Mouse (Mus musculus): ENCODE results near the gene Kdm7a. TPM values are rescaled to one million over a fixed set of nuclear protein-coding genes. Genes with fewer than 3 reads are reported as not detected.
A peak's percentile ranks its signal among the peaks of the same experiment; 100 is the strongest.

Gene Kdm7a
- polyA plus RNA-seq (2012; rRNA removed) (4.5 and 6.7 TPM in 2 replicates), polyA plus RNA-seq (2014; fragmentation: Nextera tagmentation; extraction: Ambion mirVana) (9.1 and 11.1 TPM in 2 replicates)

DNA sequence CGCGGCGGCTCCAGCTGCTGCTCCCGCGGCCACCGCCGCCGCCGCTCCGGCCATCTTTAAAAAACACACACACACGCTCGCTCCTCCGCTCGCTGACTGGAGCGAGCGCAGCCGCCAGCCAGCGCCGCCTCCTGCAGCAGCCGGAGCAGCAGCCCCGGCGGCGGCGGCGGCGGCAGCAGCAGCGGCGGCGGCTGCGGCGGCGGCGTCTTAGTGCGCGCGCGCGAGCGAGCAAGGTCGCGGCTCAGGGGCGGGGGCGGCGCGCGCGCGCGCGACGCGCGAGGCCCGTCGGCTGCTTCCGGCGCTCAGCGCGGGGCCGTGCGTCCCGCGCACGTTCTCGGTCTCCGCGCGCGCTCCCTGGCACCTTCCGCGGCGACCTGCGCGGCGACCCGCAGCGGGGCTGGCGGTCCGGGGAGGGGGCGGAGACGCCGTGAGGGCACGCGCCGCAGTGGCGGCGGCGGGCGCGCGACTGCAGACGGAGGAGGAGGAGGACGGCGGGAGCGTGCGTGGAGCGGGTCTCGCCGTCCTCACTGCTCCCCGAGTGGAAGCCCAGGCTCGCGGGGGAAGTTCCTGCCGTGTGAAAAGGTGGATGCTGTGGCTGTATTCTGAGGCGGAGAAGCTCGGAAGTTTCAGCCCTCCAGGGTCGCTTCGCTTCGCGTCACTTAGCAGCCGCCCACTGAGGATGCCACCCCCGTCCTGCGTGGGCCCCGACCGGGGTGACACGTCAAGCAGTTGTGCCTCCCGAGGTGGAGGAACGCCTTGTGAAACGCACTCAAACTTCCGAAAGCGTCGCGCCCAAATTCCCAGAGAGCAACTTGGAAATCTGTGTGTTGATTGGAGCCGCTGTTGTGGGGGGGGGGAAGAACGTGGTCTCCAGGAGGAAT is at the start of gene Kdm7a:
Kdm7a (minus strand) TSS at position 209 of the 881 bp plus-strand sequence.
- Histone ChIP-seq H3K27me3 (ENCODE audit: control insufficient read depth, insufficient read depth, low read length) (no peaks in the 10 kb centered on the region; the same call in 1 of the 2 replicates), H3K36me3 (replicated peaks; ENCODE audit: control insufficient read depth, insufficient read depth, low read depth) (no peaks in the 10 kb centered on the region), H3K4me3 (ENCODE audit: insufficient read depth in 1 of 2, low read depth in 2 of 2, low read length in 2 of 2) (peak within 1 kb of the TSS; percentile 98 to 99), H3K4me1 (replicated peaks; ENCODE audit: control insufficient read depth in 2 of 2, insufficient read depth in 2 of 2, low read length in 1 of 2) (peaks cover 11 to 16% of the 10 kb centered on the region in 2 experiments), H3K27ac (peak within 1 kb of the TSS; percentile 96), H3K4me2 (ENCODE audit: low read depth) (peak within 1 kb of the TSS; percentile 80), H3K9ac (replicated peaks) (peak within 1 kb of the TSS; percentile 97), H3K9me3 (ENCODE audit: control insufficient read depth, low read length) (no peaks in the 10 kb centered on the region)
- TF ChIP-seq CTCF (IDR thresholded peaks at IDR 0.05; ENCODE audit: low read depth) (peak; percentile 26; the same call in 1 of the 2 replicates), EP300 (IDR thresholded peaks at IDR 0.05; ENCODE audit: low read depth) (no peak)
- ATAC-seq (ENCODE audit: insufficient read depth) (peak; percentile 75), DNase-seq (ENCODE audit: low read depth in 3 of 3, low spot score in 3 of 3) (peak; percentile 72 to 79 (median 78))
- under 1% methylated on average over 96 of the region's 124 CpGs for WGBS (ENCODE audit: insufficient replicate concordance)

DNA sequence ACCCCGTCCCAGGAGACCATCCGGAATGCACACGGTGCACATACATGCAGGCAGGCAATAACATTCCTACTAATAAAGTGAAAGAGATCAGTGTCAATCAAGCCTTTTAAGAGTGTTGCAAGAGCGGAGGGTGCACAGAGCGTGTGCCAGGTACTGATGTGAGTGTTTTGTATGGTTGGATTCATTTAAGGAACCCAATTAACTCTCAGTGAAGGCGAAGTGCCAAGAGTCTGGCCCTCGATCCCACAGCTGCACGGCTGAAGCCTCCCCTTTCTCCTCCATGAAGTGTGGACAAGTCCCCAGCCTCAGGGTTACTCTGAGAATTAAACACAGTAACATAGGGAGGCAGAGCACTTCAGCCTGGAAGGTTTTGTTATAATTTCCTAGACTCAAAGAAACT is 48.7 kb upstream of the Kdm7a start:
- H3K4me1 ChIP-seq (replicated peaks; ENCODE audit: control insufficient read depth in 2 of 2, insufficient read depth in 2 of 2, low read length in 1 of 2) = no peaks in the 10 kb centered on the region; a peak in 1 of 4 replicates
- 55% methylated on average over 8 of the region's 8 CpGs for WGBS (ENCODE audit: insufficient replicate concordance)
- H3K36me3 ChIP-seq (replicated peaks; ENCODE audit: control insufficient read depth, insufficient read depth, low read depth) = no peaks in the 10 kb centered on the region
- peaks cover 28% of the 10 kb centered on the region for H3K27me3 ChIP-seq (ENCODE audit: control insufficient read depth, insufficient read depth, low read length)
- H3K27ac ChIP-seq = no peak overlapping the region
- H3K9ac ChIP-seq (replicated peaks) = no peak overlapping the region
- DNase-seq (ENCODE audit: low read depth in 3 of 3, low spot score in 3 of 3) (no peak), ATAC-seq (ENCODE audit: insufficient read depth) (no peak)
- TF ChIP-seq EP300 (IDR thresholded peaks at IDR 0.05; ENCODE audit: low read depth) (no peak), CTCF (IDR thresholded peaks at IDR 0.05; ENCODE audit: low read depth) (no peak)
- H3K4me3 ChIP-seq (ENCODE audit: insufficient read depth in 1 of 2, low read depth in 2 of 2, low read length in 2 of 2) = no peak overlapping the region
- H3K4me2 ChIP-seq (ENCODE audit: low read depth) = no peak overlapping the region
- H3K9me3 ChIP-seq (ENCODE audit: control insufficient read depth, low read length) = no peaks in the 10 kb centered on the region

DNA sequence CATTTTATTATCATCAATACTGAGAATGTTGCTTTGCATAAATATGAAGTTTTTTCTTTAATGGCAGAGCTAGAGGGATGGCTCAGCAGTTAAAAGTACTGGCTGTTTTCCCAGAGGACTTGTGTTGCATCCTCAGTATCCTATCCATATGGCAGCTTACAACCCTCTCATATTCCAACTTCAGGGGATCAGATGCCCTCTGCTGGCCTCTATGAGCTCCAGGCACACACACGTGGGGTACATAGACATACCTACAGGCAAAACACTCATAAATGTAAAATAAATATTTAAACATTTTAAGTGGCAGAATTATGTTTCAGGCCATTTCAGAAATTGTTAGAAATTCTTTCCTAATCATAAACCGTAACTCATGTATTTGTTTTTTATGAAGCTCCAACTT is 43.5 kb upstream of the Kdm7a start:
- no peaks in the 10 kb centered on the region for H3K27me3 ChIP-seq (ENCODE audit: control insufficient read depth, insufficient read depth, low read length)
- H3K4me2 ChIP-seq (ENCODE audit: low read depth) = no peak overlapping the region

DNA sequence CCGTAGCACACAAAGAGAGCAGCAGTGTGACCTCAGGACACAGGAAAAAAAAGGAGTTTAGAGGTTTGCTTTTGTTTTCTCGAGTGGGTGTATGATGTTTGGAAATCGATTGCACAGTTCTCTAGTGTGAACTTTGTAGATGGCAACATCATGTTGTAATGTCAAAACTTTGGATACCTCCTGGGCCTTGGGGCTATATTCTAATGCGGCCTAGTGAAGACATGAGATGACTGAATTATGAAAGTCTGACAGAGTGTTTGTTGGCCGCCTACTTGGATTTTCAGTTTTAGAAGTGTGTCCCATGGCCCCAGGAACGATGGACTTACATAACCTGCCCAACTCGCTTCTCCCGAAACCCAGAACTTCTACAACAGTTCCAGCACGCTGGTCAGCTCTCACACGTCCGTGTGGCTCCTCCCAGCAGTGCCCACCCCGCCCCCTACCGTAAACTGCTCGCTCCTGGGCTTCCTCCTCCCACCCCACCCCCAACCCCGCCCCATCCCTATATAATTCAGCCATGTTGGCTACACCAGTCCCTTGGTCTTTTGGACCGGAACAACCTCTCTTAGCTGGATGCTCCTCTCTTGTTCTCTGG is 42.7 kb upstream of the Kdm7a start:
- no peak overlapping the region for H3K9ac ChIP-seq (replicated peaks)
- TF ChIP-seq CTCF (IDR thresholded peaks at IDR 0.05; ENCODE audit: low read depth) (no peak), EP300 (IDR thresholded peaks at IDR 0.05; ENCODE audit: low read depth) (no peak)
- H3K27me3 ChIP-seq (ENCODE audit: control insufficient read depth, insufficient read depth, low read length) = no peaks in the 10 kb centered on the region
- H3K4me2 ChIP-seq (ENCODE audit: low read depth) = no peak overlapping the region
- ATAC-seq (ENCODE audit: insufficient read depth) = no peak
- H3K4me1 ChIP-seq (replicated peaks; ENCODE audit: control insufficient read depth in 2 of 2, insufficient read depth in 2 of 2, low read length in 1 of 2) = no peaks in the 10 kb centered on the region
- DNase-seq (ENCODE audit: low read depth in 3 of 3, low spot score in 3 of 3) = no peak
- no peak overlapping the region for H3K4me3 ChIP-seq (ENCODE audit: insufficient read depth in 1 of 2, low read depth in 2 of 2, low read length in 2 of 2)
- H3K9me3 ChIP-seq (ENCODE audit: control insufficient read depth, low read length) = no peaks in the 10 kb centered on the region
- WGBS (ENCODE audit: insufficient replicate concordance) = 43% methylated on average over 16 of the region's 16 CpGs
- H3K36me3 ChIP-seq (replicated peaks; ENCODE audit: control insufficient read depth, insufficient read depth, low read depth) = no peaks in the 10 kb centered on the region
- no peak overlapping the region for H3K27ac ChIP-seq

More for the DNA sequence above, 43.5 kb upstream of the Kdm7a start:
- 63% methylated on average over 2 of the region's 2 CpGs for WGBS (ENCODE audit: insufficient replicate concordance)
- Histone ChIP-seq H3K4me1 (replicated peaks; ENCODE audit: control insufficient read depth in 2 of 2, insufficient read depth in 2 of 2, low read length in 1 of 2) (no peaks in the 10 kb centered on the region), H3K9ac (replicated peaks) (no peak overlapping the region), H3K27ac (no peak overlapping the region), H3K36me3 (replicated peaks; ENCODE audit: control insufficient read depth, insufficient read depth, low read depth) (no peaks in the 10 kb centered on the region), H3K4me3 (ENCODE audit: insufficient read depth in 1 of 2, low read depth in 2 of 2, low read length in 2 of 2) (no peak overlapping the region), H3K9me3 (ENCODE audit: control insufficient read depth, low read length) (no peaks in the 10 kb centered on the region)
- no peak for ATAC-seq (ENCODE audit: insufficient read depth)
- no peak for DNase-seq (ENCODE audit: low read depth in 3 of 3, low spot score in 3 of 3)
- TF ChIP-seq CTCF (IDR thresholded peaks at IDR 0.05; ENCODE audit: low read depth) (peak; percentile 26; the same call in 1 of the 2 replicates), EP300 (IDR thresholded peaks at IDR 0.05; ENCODE audit: low read depth) (no peak)

DNA sequence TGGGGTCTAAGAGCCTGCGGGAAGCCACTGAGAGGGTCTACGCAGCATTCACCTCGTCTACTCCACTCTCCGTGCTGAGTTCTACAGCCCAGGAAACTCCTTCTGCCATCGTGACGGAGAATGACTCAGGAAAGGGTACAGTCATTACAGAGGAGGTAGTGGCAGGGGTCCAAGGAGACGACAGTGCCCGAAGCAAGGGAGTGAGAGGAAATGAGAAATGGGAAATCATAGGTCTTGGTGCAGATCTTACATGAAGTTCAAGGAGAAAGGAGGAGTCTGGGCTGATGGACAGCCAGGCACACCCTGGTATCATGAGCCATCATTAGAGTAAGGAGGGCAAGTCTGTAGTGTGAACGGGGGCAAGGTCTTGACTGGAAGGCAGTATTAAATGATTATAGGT is 37.5 kb upstream of the Kdm7a start:
- Histone ChIP-seq H3K4me3 (ENCODE audit: insufficient read depth in 1 of 2, low read depth in 2 of 2, low read length in 2 of 2) (no peak overlapping the region), H3K4me2 (ENCODE audit: low read depth) (no peak overlapping the region), H3K9ac (replicated peaks) (no peak overlapping the region), H3K9me3 (ENCODE audit: control insufficient read depth, low read length) (no peaks in the 10 kb centered on the region), H3K27me3 (ENCODE audit: control insufficient read depth, insufficient read depth, low read length) (no peaks in the 10 kb centered on the region), H3K36me3 (replicated peaks; ENCODE audit: control insufficient read depth, insufficient read depth, low read depth) (no peaks in the 10 kb centered on the region), H3K4me1 (replicated peaks; ENCODE audit: control insufficient read depth in 2 of 2, insufficient read depth in 2 of 2, low read length in 1 of 2) (peaks cover 0 to 2% of the 10 kb centered on the region in 2 experiments; a peak in 1 of 4 replicates), H3K27ac (no peak overlapping the region)
- WGBS (ENCODE audit: insufficient replicate concordance) = 58% methylated on average over 9 of the region's 9 CpGs
- no peak for DNase-seq (ENCODE audit: low read depth in 3 of 3, low spot score in 3 of 3)
- TF ChIP-seq CTCF (IDR thresholded peaks at IDR 0.05; ENCODE audit: low read depth) (no peak), EP300 (IDR thresholded peaks at IDR 0.05; ENCODE audit: low read depth) (no peak)
- no peak for ATAC-seq (ENCODE audit: insufficient read depth)

All from liver, embryonic 14.5 days (tissue).